Mouse (Mus musculus) E14TG2a.4 (cell line): ENCODE measurements at regions not wholly inside any gene's neighbourhood (a gene's known extent, or its start where the extent isn't known, plus 50 kb on each side); places are given as distances from the start of the nearest gene placed in this dataset.

Source experiments
- CTCF ChIP-seq: conservative IDR thresholded peaks from 2 replicates; pipeline ENCODE4 v1.5.1; 2014; ENCODE audit warnings: low read length
- NANOG ChIP-seq: IDR thresholded peaks from 2 replicates; pipeline ENCODE4 v1.6.1; 2014; ENCODE audit warnings: borderline replicate concordance, low read length, mixed read lengths
- POU5F1 ChIP-seq: IDR thresholded peaks from 2 replicates; pipeline ENCODE4 v1.6.1; 2014; ENCODE audit warnings: low read length, borderline replicate concordance

DNA sequence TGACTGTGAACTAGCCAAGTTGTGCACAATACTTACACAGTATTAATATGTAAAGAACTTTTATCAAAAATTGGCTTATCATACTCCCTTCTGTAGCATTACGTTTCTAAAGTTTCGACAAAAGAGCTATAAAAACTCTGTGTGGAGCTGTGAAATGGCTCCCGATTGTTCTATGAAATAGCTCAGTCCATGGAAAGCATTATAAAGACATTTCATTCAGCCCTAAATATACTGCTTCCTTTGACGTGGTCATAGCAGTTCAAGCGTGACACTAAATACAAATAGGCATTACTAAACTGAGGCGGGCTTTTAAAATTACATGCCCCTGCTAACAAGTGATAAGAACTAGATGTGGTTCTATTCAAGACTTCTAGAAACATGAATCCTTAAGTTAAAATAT is 509.5 kb upstream of the Mgat4c start:
- TF ChIP-seq CTCF (no peak), POU5F1 (no peak), NANOG (no peak)
